Mouse (Mus musculus) urinary bladder, postnatal 25 days (tissue): ENCODE results near the gene Pck1.
"Not testable (repeated sequence)": the region's sequence is repeated elsewhere in the genome, so short reads cannot be mapped to it uniquely, and the experiment has no call there.

ENCODE experiments used
- DNase-seq: peaks from one replicate; pipeline ENCODE4 v3.0.0; 2022; ENCODE audit warnings: low spot score

The Pck1 gene

GRCm38 (mm10) chr2:173152436-173153151 is at the start of gene Pck1:
Pck1 (plus strand) TSS chr2:173153048.
- DNase-seq = no peak

- no peak for DNase-seq
Observed at GRCm38 (mm10) chr2:173106409-173106808, 46.4 kb upstream of the Pck1 start.

GRCm38 (mm10) chr2:173106889-173107785 is 45.7 kb upstream of the Pck1 start:
- peak; percentile 54 for DNase-seq

GRCm38 (mm10) chr2:173108509-173109190 is 44.2 kb upstream of the Pck1 start:
- DNase-seq = no peak

GRCm38 (mm10) chr2:173109510-173109909 is 43.3 kb upstream of the Pck1 start:
- no peak for DNase-seq

- DNase-seq = no peak
Observed at GRCm38 (mm10) chr2:173110571-173110970, 42.3 kb upstream of the Pck1 start.

- not testable (repeated sequence) for DNase-seq
Observed at GRCm38 (mm10) chr2:173113796-173114195, 39.1 kb upstream of the Pck1 start.

GRCm38 (mm10) chr2:173119023-173119944 is 33.6 kb upstream of the Pck1 start, which contains the start of gene Ctcfl:
Ctcfl (minus strand) TSS chr2:173119525.
- DNase-seq = no peak

- DNase-seq = not testable (repeated sequence)
Observed at GRCm38 (mm10) chr2:173120117-173120516, 32.7 kb upstream of the Pck1 start.

GRCm38 (mm10) chr2:173124022-173124735 is 28.7 kb upstream of the Pck1 start:
- DNase-seq = no peak

GRCm38 (mm10) chr2:173126386-173126785 is 26.5 kb upstream of the Pck1 start:
- DNase-seq = no peak

GRCm38 (mm10) chr2:173129111-173129510 is 23.7 kb upstream of the Pck1 start:
- no peak for DNase-seq

- DNase-seq = no peak
Observed at GRCm38 (mm10) chr2:173132262-173132661, 20.6 kb upstream of the Pck1 start.

- no peak for DNase-seq
Observed at GRCm38 (mm10) chr2:173132794-173133300, 20.0 kb upstream of the Pck1 start.

- DNase-seq = no peak
Observed at GRCm38 (mm10) chr2:173134695-173135094, 18.2 kb upstream of the Pck1 start.

GRCm38 (mm10) chr2:173138323-173139239 is 14.3 kb upstream of the Pck1 start:
- DNase-seq = no peak

GRCm38 (mm10) chr2:173143611-173144010 is 9.2 kb upstream of the Pck1 start:
- no peak for DNase-seq

- DNase-seq = no peak
Observed at GRCm38 (mm10) chr2:173145808-173146207, 7.0 kb upstream of the Pck1 start.

GRCm38 (mm10) chr2:173146728-173147127 is 6.1 kb upstream of the Pck1 start:
- no peak for DNase-seq
